Mouse (Mus musculus): ENCODE results near the gene Ccdc92. TPM values are rescaled to one million over a fixed set of nuclear protein-coding genes. Genes with fewer than 3 reads are reported as not detected.

Gene Ccdc92
- polyA plus RNA-seq (2014; fragmentation: Nextera tagmentation; extraction: Ambion mirVana): 7.1 and 9.5 TPM in 2 replicates

DNA sequence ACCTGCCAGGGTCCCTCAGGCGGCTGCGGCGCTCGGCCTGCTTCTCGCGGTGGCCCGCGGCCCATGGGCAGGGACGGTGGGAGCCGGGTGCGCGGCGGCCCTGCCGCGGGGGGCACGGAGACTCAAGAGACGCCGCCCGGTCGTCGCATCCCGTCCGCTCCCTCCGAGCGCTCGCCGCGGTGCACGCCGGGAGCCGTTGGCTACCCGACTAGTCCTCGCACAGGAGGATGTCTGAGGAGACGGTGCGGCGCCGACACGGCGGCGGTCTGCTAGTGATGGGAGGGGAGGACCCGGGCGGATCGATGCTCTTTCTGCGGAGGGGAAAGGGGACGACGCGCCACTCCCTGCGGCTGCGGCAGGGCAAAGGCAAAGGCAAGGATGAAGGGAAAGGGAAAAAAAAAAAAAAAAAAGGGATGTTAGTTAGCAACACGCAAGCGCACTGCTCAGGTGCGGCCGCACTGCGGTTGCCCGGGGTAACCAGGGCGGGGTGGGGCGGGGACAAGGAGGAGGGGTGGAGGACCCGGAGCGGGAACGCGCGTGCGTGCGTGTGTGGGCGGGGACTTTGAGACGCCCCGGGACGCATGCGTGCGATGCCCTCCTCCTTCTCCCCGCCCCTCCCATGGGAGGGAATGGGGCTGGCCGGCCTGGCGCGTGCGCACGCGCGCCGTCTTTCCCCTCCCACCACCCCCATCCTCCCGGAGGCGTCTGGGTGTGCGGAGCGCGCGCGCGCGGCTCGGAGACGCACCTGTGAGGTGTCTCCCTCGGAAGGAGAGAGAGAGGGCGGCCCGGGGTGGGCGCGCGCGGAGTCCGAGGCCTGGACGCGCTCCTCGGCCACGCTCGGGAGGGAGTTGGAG lies at the start of gene Ccdc92, which contains the start of gene Zfp664:
Ccdc92 (minus strand) TSS at position 412 of the 854 bp plus-strand sequence.
Zfp664 (plus strand) TSS at position 679 of the 854 bp plus-strand sequence.
- H3K4me3 ChIP-seq (ENCODE audit: low read length): peak within 1 kb of the TSS; percentile 93
- peak within 1 kb of the TSS; percentile 97 for H3K4me2 ChIP-seq (replicated peaks; ENCODE audit: low read depth, low read length)
- peaks cover 11% of the 10 kb centered on the region; the same call in 1 of the 2 replicates for H3K36me3 ChIP-seq (ENCODE audit: control insufficient read depth, insufficient read depth, low read length)
- under 1% methylated on average over 80 of the region's 103 CpGs for WGBS
- peak; percentile 94 for ATAC-seq (ENCODE audit: low FRiP score, low TSS enrichment)
- peaks cover 10% of the 10 kb centered on the region for H3K27me3 ChIP-seq (ENCODE audit: control insufficient read depth, insufficient read depth, low read length)
- H3K9ac ChIP-seq (ENCODE audit: low read depth, low read length): peak within 1 kb of the TSS; percentile 94
- H3K27ac ChIP-seq (ENCODE audit: low read depth, low read length): peak within 1 kb of the TSS; percentile 95
- H3K4me1 ChIP-seq (ENCODE audit: control insufficient read depth, insufficient read depth, low read length): peaks cover 11% of the 10 kb centered on the region
- H3K9me3 ChIP-seq (ENCODE audit: control insufficient read depth, low read length): no peaks in the 10 kb centered on the region

DNA sequence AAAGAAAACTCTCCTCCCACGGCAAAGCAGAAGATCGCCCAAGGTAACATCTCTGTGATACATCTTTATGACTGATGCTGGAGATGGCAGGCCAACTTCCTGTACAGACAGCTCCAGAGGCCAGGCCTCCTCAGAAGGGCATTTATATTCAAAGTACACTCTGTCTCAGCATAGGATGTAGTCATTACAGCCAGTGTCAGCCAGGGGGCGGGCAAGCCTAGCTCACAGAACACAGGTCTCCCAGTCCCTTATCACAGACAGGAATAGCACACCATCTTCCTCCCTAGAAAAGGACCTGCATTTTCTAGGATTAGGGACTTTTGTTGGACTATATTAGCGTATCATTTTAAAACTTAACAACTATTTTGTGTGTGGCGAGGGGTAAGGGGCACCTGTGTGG lies 46.6 kb upstream of the Ccdc92 start:
- ATAC-seq (ENCODE audit: low FRiP score, low TSS enrichment): peak; percentile 67
- no peaks in the 10 kb centered on the region for H3K27me3 ChIP-seq (ENCODE audit: control insufficient read depth, insufficient read depth, low read length)
- H3K4me1 ChIP-seq (ENCODE audit: control insufficient read depth, insufficient read depth, low read length): no peaks in the 10 kb centered on the region
- H3K36me3 ChIP-seq (ENCODE audit: control insufficient read depth, insufficient read depth, low read length): no peaks in the 10 kb centered on the region
- no peak overlapping the region for H3K4me2 ChIP-seq (replicated peaks; ENCODE audit: low read depth, low read length)
- no peaks in the 10 kb centered on the region for H3K9me3 ChIP-seq (ENCODE audit: control insufficient read depth, low read length)
- H3K27ac ChIP-seq (ENCODE audit: low read depth, low read length): no peak overlapping the region
- no peak overlapping the region for H3K9ac ChIP-seq (ENCODE audit: low read depth, low read length)
- no peak overlapping the region for H3K4me3 ChIP-seq (ENCODE audit: low read length)
- 15% methylated on average over 5 of the region's 5 CpGs for WGBS

DNA sequence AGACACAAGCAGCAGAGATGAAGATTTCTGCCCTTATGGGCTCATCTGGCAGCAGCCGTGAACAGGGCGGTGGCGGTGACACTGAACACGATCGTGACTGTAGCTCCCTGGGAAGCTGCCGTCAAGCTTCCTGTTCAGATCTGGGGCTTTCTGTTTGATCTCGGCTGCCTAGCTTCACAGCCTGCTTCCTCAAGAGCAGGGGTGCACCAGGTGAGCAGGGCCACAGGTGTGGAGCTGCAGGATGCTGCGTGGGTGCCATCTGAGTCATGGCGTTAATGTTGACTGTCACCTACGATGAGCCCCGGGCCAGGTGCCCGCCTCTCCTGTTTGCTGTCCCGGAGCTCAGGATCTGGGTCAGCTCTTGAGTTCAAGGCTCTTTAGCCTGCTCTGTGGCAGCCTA lies 44.7 kb upstream of the Ccdc92 start:
- H3K36me3 ChIP-seq (ENCODE audit: control insufficient read depth, insufficient read depth, low read length): no peaks in the 10 kb centered on the region
- no peaks in the 10 kb centered on the region for H3K27me3 ChIP-seq (ENCODE audit: control insufficient read depth, insufficient read depth, low read length)
- no peak overlapping the region for H3K9ac ChIP-seq (ENCODE audit: low read depth, low read length)
- 67% methylated on average over 13 of the region's 13 CpGs for WGBS
- H3K9me3 ChIP-seq (ENCODE audit: control insufficient read depth, low read length): no peaks in the 10 kb centered on the region
- no peak overlapping the region for H3K4me2 ChIP-seq (replicated peaks; ENCODE audit: low read depth, low read length)
- no peaks in the 10 kb centered on the region for H3K4me1 ChIP-seq (ENCODE audit: control insufficient read depth, insufficient read depth, low read length)
- no peak overlapping the region for H3K4me3 ChIP-seq (ENCODE audit: low read length)
- no peak overlapping the region for H3K27ac ChIP-seq (ENCODE audit: low read depth, low read length)
- no peak for ATAC-seq (ENCODE audit: low FRiP score, low TSS enrichment)

DNA sequence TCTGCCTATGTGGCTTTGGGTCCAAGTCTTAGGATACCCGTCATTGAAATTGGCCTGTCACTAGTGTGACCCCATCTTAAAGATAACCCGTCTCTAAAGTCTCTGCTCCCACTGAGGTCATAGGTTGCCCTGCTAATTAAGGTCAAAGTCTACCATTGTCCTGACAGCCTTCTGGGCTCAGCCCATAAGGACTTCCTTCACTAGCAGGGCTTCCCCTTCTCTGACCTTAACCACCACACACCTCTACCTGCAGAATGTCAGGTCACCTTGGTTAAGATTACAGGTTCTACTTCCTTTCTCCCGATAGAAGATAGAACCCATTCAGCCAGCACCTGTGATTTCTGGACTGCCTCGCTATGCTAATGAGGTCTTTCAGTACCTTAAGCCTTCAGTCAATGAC lies 41.6 kb upstream of the Ccdc92 start:
- no peak for ATAC-seq (ENCODE audit: low FRiP score, low TSS enrichment)
- no peaks in the 10 kb centered on the region for H3K27me3 ChIP-seq (ENCODE audit: control insufficient read depth, insufficient read depth, low read length)
- H3K4me3 ChIP-seq (ENCODE audit: low read length): no peak overlapping the region
- H3K4me2 ChIP-seq (replicated peaks; ENCODE audit: low read depth, low read length): no peak overlapping the region
- H3K27ac ChIP-seq (ENCODE audit: low read depth, low read length): no peak overlapping the region
- H3K36me3 ChIP-seq (ENCODE audit: control insufficient read depth, insufficient read depth, low read length): no peaks in the 10 kb centered on the region
- WGBS: 86% methylated on average over 4 of the region's 4 CpGs
- H3K9me3 ChIP-seq (ENCODE audit: control insufficient read depth, low read length): no peaks in the 10 kb centered on the region
- H3K4me1 ChIP-seq (ENCODE audit: control insufficient read depth, insufficient read depth, low read length): peaks cover 4% of the 10 kb centered on the region; the same call in 1 of the 2 replicates
- no peak overlapping the region for H3K9ac ChIP-seq (ENCODE audit: low read depth, low read length)

DNA sequence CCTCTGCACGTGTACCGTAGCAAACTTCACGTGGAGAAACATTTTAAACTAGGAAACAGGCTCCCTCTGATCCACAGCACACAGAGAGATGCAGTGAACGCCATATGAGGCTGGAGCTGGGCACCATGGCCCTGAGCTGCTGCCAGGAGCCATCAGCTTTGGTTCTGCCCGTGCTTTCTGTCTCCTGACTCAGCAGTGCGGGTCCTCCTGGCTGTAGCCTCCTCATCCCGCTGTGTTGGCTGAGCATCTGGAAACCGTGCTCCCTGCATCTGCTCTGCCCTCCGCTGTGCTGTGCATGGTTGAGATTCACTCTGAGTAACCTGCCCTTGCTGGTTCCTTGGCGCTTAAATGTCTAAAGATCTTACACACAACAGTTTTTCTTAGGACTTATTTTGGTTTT lies 40.0 kb upstream of the Ccdc92 start:
- Histone ChIP-seq H3K4me1 (ENCODE audit: control insufficient read depth, insufficient read depth, low read length) (peaks cover 4% of the 10 kb centered on the region; the same call in 1 of the 2 replicates), H3K27me3 (ENCODE audit: control insufficient read depth, insufficient read depth, low read length) (no peaks in the 10 kb centered on the region), H3K27ac (ENCODE audit: low read depth, low read length) (no peak overlapping the region), H3K4me2 (replicated peaks; ENCODE audit: low read depth, low read length) (no peak overlapping the region), H3K36me3 (ENCODE audit: control insufficient read depth, insufficient read depth, low read length) (no peaks in the 10 kb centered on the region), H3K9ac (ENCODE audit: low read depth, low read length) (no peak overlapping the region), H3K4me3 (ENCODE audit: low read length) (no peak overlapping the region), H3K9me3 (ENCODE audit: control insufficient read depth, low read length) (no peaks in the 10 kb centered on the region)
- 87% methylated on average over 10 of the region's 10 CpGs for WGBS
- no peak for ATAC-seq (ENCODE audit: low FRiP score, low TSS enrichment)

DNA sequence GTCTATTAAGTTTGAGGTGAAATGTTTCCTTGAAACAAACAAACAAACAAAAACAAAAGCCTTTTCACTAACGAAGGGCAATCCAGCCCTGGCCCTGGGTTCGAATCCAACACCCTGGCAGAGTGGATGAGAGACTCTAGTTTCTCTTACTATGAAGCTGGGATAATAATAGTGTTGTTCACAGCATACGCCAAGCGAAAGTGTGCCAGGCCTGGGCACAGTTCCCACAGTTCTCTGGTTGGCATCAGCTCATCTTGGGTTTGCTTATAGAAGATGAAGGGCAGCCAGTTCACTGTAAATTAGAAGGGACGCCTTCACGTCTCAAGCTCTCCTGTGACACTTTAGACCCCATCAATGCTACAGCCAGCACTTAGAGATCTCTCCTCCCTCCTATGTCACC lies 39.5 kb upstream of the Ccdc92 start:
- Histone ChIP-seq H3K4me2 (replicated peaks; ENCODE audit: low read depth, low read length) (no peak overlapping the region), H3K4me3 (ENCODE audit: low read length) (no peak overlapping the region), H3K27ac (ENCODE audit: low read depth, low read length) (no peak overlapping the region), H3K9ac (ENCODE audit: low read depth, low read length) (no peak overlapping the region), H3K36me3 (ENCODE audit: control insufficient read depth, insufficient read depth, low read length) (no peaks in the 10 kb centered on the region), H3K4me1 (ENCODE audit: control insufficient read depth, insufficient read depth, low read length) (peaks cover 4% of the 10 kb centered on the region; the same call in 1 of the 2 replicates), H3K9me3 (ENCODE audit: control insufficient read depth, low read length) (no peaks in the 10 kb centered on the region), H3K27me3 (ENCODE audit: control insufficient read depth, insufficient read depth, low read length) (no peaks in the 10 kb centered on the region)
- no peak for ATAC-seq (ENCODE audit: low FRiP score, low TSS enrichment)
- 88% methylated on average over 6 of the region's 6 CpGs for whole genome bisulfite sequencing

DNA sequence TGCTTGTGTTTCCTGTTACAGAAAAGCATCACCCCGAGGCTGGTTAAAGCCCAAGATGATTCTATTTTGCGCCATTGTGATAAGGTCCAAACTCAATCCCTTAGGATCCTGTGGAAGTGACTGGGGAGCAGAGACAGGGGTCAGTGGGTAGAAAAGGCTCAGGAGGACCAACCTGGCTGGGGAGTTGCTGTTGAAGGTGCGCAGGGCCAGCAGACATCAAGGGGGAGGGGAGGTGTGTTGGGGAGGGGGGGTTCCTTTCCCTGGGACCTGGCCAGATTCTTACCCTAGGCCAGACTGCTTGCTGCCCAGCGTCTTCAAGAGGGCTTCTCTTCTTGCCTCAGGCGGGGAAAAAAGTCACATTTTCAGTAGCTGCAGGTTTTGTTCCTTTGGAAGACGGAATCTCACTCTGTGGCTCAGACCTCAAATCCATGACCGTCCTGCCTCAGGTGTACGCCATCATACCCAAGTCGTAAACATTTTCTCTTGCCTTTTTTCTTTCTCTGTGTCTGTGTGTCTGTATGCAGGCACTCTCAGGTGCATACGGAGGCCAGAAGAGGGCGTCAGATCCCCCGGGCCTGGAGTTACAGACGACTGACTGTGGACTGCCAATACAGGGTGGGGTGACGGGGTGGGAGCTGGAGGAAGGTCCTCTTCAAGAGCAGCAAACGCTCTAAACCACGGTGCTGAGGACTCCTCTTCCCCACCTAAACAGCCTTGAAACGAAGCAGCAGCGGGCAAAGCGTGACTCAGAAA lies 38.7 kb upstream of the Ccdc92 start:
- WGBS: 69% methylated on average over 19 of the region's 19 CpGs
- no peak for ATAC-seq (ENCODE audit: low FRiP score, low TSS enrichment)
- H3K4me2 ChIP-seq (replicated peaks; ENCODE audit: low read depth, low read length): no peak overlapping the region
- H3K27me3 ChIP-seq (ENCODE audit: control insufficient read depth, insufficient read depth, low read length): no peaks in the 10 kb centered on the region
- no peak overlapping the region for H3K27ac ChIP-seq (ENCODE audit: low read depth, low read length)
- no peaks in the 10 kb centered on the region for H3K36me3 ChIP-seq (ENCODE audit: control insufficient read depth, insufficient read depth, low read length)
- H3K9me3 ChIP-seq (ENCODE audit: control insufficient read depth, low read length): no peaks in the 10 kb centered on the region
- H3K4me3 ChIP-seq (ENCODE audit: low read length): no peak overlapping the region
- H3K4me1 ChIP-seq (ENCODE audit: control insufficient read depth, insufficient read depth, low read length): peaks cover 4% of the 10 kb centered on the region; the same call in 1 of the 2 replicates
- no peak overlapping the region for H3K9ac ChIP-seq (ENCODE audit: low read depth, low read length)

DNA sequence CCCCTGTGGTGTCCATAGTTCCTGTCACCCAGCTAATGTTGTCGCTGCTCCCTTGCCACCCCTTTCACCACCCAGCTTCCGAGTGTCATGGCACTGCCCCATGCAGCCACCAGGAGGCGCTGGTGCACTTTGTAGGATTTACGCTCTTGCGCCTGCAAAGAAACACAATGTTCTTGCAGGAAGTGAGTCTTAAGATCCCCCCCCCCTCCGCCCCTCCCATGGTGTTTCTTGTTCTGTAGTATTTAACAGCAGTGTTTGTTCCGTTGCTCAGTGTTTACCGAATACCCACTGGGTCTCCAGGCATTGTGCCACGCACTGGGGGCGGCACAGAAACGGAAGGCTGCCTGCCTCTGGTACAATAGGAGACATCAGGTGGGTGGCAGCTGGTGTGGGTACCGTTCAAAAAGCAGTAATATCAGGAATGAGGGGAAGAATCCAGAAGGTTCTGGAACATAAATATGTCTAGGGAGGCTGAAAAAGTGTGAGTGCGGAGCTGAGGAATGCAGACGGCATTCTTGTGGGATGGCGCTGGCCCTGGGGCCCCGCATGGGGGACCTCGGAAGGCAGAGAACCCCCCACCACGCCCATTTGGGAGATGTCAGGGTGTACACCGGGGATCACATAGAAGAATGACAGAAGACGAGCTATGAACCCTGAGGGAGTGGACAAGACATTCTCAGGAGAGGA lies 37.9 kb upstream of the Ccdc92 start:
- Histone ChIP-seq H3K4me3 (ENCODE audit: low read length) (no peak overlapping the region; the same call in 1 of the 2 replicates), H3K4me2 (replicated peaks; ENCODE audit: low read depth, low read length) (peak overlapping the region; percentile 35), H3K9ac (ENCODE audit: low read depth, low read length) (no peak overlapping the region), H3K27me3 (ENCODE audit: control insufficient read depth, insufficient read depth, low read length) (no peaks in the 10 kb centered on the region), H3K36me3 (ENCODE audit: control insufficient read depth, insufficient read depth, low read length) (no peaks in the 10 kb centered on the region), H3K27ac (ENCODE audit: low read depth, low read length) (0 out of 2 replicates have a peak overlapping the region, but pooled peaks have one; percentile 0), H3K4me1 (ENCODE audit: control insufficient read depth, insufficient read depth, low read length) (peaks cover 4% of the 10 kb centered on the region; the same call in 1 of the 2 replicates), H3K9me3 (ENCODE audit: control insufficient read depth, low read length) (no peaks in the 10 kb centered on the region)
- WGBS: 33% methylated on average over 20 of the region's 20 CpGs
- peak; percentile 40 for ATAC-seq (ENCODE audit: low FRiP score, low TSS enrichment)
